Mouse (Mus musculus) liver, adult 2 months (tissue): ENCODE data around the gene Arhgef1.

Experiments
- CTCF ChIP-seq: fragments of 200-500 bp; IDR thresholded peaks from 2 replicates; pipeline ENCODE4 v1.5.1; 2011; ENCODE audit warnings: low read depth, low read length, control low read depth
- POLR2A ChIP-seq: fragments of 200-500 bp; IDR thresholded peaks from 2 replicates; pipeline ENCODE4 v1.6.1; 2011; ENCODE audit warnings: low read length, control low read depth; ENCODE audit not compliant: insufficient read depth; ENCODE audit errors: extremely low read depth

- TF ChIP-seq CTCF = no peak
- TF ChIP-seq POLR2A = no peak
Observed at GRCm38 (mm10) chr7:24918763-24919323, 16.1 kb downstream of the Arhgef1 start.
